Mouse (Mus musculus): Measurements from ENCODE around the gene Secisbp2l. TPM values are rescaled to one million over a fixed set of nuclear protein-coding genes. Genes with fewer than 3 reads are reported as not detected.

The Secisbp2l gene
- polyA plus RNA-seq, 1 experiment from 2014 or later = 22.4 TPM

DNA sequence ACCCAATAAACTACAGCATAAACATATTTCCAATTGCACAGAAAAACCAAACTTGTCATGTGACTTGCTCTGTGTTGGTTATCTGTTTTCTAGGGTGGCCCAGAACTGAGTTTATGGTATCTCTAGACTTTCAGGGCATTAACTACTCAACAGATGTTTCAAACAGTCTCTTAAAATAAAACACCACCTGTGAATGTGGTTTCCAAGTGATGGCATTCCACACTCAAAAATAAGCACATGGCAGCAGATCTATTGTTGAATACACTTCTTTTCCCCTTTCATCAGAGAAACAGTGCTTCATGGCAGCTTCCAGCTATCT lies 46.7 kb downstream of the Secisbp2l start:
- Histone ChIP-seq H3K27me3 (no peaks in the 10 kb centered on the region), H3K36me3 (peaks cover 26% of the 10 kb centered on the region), H3K9ac (replicated peaks) (no peak overlapping the region), H3K9me3 (no peaks in the 10 kb centered on the region), H3K4me1 (replicated peaks) (peaks cover 16% of the 10 kb centered on the region), H3K27ac (no peak overlapping the region), H3K4me2 (no peak overlapping the region), H3K4me3 (replicated peaks) (no peak overlapping the region)
- no peak for ATAC-seq (ENCODE audit: insufficient number of reproducible peaks, insufficient read depth, low FRiP score, low TSS enrichment, low read depth)

DNA sequence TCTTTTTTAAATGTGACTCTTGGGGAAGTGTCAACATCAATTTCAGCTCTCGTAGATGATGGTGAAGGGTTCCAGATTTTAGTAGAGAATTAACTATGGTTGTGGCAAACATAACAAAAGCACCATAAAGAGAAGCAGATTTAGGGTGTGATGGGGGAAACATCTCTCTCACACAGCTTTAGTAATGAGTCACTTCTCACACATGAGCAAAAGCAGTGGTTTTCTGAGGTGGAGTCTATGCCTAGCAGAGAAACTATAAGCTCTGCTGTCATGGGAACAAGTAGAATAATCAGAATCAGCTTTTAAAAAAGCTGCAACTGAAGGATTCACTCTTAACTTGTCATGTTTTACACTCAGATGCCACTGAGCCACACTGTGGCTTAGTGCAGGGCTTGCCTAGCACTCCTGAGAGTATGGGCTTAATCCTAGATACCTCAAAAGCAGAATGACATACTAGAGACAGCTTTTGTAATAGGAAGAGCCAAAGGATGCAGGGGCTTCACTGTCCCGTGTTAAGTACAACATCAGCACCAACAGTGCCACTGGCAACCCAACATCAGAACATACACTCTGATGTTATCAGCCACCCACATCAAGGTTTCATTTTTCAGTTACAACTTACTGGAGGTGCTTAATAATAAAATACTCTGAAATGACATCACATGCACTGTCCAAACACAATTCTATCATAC lies 47.2 kb downstream of the Secisbp2l start:
- Histone ChIP-seq H3K4me2 (no peak overlapping the region), H3K4me1 (replicated peaks) (peaks cover 16% of the 10 kb centered on the region), H3K9me3 (no peaks in the 10 kb centered on the region), H3K27me3 (no peaks in the 10 kb centered on the region), H3K36me3 (peaks cover 21% of the 10 kb centered on the region), H3K27ac (no peak overlapping the region), H3K9ac (replicated peaks) (no peak overlapping the region), H3K4me3 (replicated peaks) (no peak overlapping the region)
- no peak for ATAC-seq (ENCODE audit: insufficient number of reproducible peaks, insufficient read depth, low FRiP score, low TSS enrichment, low read depth)
- WGBS = 66% methylated on average over 2 of the region's 2 CpGs

DNA sequence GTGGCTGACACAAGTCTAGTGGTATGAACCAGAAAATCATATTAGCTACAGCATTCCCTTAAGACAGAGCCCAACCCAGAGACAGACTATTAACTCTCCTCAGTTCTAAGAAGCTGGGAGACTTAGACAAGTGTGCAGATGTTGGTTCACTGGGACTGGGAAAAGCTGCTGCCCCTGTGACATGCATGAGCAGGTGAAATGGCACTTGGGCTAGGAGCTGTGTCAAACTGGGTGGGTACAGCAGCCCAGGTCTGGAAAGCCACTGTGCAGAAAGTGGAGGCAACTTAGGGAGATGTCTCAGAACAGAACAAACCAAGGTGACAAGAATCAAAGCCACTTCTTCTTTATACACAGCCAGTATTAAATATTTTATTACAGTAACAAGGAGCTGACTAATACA lies 47.9 kb downstream of the Secisbp2l start:
- no peak overlapping the region for H3K27ac ChIP-seq
- ATAC-seq (ENCODE audit: insufficient number of reproducible peaks, insufficient read depth, low FRiP score, low TSS enrichment, low read depth) = no peak
- no peaks in the 10 kb centered on the region for H3K27me3 ChIP-seq
- peaks cover 15% of the 10 kb centered on the region for H3K36me3 ChIP-seq
- H3K9me3 ChIP-seq = no peaks in the 10 kb centered on the region
- no peak overlapping the region for H3K9ac ChIP-seq (replicated peaks)
- H3K4me1 ChIP-seq (replicated peaks) = peaks cover 16% of the 10 kb centered on the region
- H3K4me3 ChIP-seq (replicated peaks) = no peak overlapping the region
- H3K4me2 ChIP-seq = no peak overlapping the region

DNA sequence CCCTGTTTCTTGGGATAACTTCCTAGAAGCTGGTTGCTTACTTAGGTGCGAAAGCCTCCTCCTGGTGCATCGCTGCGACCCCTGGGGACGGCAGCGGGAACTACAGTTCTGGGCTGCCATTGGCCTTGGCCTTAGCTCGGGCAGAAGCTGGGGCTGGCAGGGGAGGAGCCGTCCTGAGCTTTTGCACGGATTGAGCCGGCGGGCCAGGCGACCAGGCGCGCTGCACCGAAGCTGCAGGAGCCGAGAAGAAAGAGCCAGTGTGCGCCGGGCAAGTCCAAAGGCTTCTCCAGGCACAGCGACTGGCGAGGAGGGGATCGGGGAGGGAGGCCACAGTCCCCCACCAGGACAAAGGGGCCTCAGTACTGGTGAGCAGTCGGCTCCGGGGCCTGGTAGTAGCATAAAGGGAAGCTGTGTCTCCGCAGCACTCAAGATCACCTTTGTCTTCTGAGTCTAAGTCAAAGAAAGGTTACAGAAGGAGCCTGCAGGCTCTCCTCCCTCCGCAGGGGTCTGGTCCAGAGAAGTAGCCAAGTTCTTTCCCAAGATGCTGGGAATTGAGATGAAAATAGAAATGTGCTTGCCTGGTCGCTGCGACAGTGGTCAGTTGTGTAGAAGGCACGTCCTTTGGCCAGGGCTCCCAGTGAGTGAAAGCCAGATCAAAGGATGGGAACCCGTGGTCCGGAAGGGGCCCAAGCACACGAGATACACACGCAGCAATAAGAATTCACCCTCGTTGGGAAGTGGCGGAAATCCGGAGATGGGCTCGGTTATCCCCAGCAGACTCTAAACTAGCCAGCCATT lies 50.7 kb downstream of the Secisbp2l start:
- WGBS = 6% methylated on average over 35 of the region's 35 CpGs
- peak overlapping the region; percentile 45 for H3K4me3 ChIP-seq (replicated peaks)
- peak overlapping the region; percentile 60 for H3K4me2 ChIP-seq
- H3K27ac ChIP-seq = peak overlapping the region; percentile 91
- H3K9me3 ChIP-seq = no peaks in the 10 kb centered on the region
- peaks cover 16% of the 10 kb centered on the region for H3K4me1 ChIP-seq (replicated peaks)
- peak overlapping the region; percentile 74 for H3K9ac ChIP-seq (replicated peaks)
- H3K36me3 ChIP-seq = no peaks in the 10 kb centered on the region
- 0 out of 2 replicates have a peak, but pooled peaks cover 4% of the 10 kb centered on the region for H3K27me3 ChIP-seq
- peak; percentile 92 for ATAC-seq (ENCODE audit: insufficient number of reproducible peaks, insufficient read depth, low FRiP score, low TSS enrichment, low read depth)

DNA sequence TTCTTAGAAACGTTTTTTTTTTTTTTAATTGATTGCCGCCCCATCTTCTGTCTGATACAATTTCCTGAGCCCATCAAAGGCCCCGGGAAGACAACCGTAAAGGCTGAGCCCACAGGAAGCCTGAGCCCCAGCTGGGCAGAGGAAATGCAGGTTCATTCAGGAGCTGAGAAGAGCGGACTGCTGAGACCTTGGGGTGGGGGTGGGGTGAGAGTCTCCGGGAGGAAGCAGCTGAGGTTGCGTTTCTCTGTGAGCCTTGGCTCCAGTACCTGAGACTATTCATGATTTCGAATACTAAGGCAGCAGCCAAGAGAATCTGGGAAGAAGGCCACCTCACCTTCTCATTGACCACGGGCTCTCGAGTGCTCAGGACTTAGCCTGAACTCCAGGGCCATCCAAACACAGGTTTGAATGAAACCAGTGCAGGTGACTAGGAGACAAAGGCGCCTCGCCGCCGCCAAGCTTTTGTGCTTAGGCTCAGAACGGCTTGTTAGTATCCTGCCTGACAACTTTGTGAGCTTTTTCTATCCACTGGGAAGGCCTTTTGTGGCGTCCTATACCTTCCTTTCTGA lies 58.0 kb downstream of the Secisbp2l start:
- Histone ChIP-seq H3K9ac (replicated peaks) (no peak overlapping the region), H3K4me3 (replicated peaks) (peak overlapping the region; percentile 55), H3K36me3 (no peaks in the 10 kb centered on the region), H3K4me2 (peak overlapping the region; percentile 100), H3K4me1 (replicated peaks) (peaks cover 14% of the 10 kb centered on the region), H3K9me3 (no peaks in the 10 kb centered on the region), H3K27ac (no peak overlapping the region), H3K27me3 (peaks cover 45% of the 10 kb centered on the region)
- 2% methylated on average over 16 of the region's 16 CpGs for WGBS
- ATAC-seq (ENCODE audit: insufficient number of reproducible peaks, insufficient read depth, low FRiP score, low TSS enrichment, low read depth) = no peak

DNA sequence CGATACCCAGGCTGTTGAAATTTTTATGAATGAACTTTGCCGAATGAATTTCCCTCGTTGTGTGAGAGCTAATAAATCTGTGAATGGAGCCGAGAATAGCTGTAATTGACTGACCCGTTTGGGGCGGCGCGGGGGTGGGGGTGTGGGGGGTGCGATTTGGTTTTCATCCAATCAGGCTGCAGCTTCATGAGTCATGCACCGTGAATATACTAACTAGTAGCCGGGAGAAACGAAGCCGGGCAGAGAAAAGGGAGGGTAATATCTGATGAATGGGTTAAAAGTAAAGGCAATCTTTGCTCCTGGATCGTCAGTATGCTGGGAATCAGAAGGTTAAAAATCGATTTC lies 58.6 kb downstream of the Secisbp2l start, which contains the start of gene Shc4:
TSS of gene Shc4 (minus strand) at position 63 of the 345 bp plus-strand sequence.
- H3K27me3 ChIP-seq = peaks cover 46% of the 10 kb centered on the region
- no peaks in the 10 kb centered on the region for H3K9me3 ChIP-seq
- peak; percentile 62 for ATAC-seq (ENCODE audit: insufficient number of reproducible peaks, insufficient read depth, low FRiP score, low TSS enrichment, low read depth)
- H3K27ac ChIP-seq = no peak within 1 kb of the TSS; the same call in 1 of the 2 replicates
- H3K4me3 ChIP-seq (replicated peaks) = peak within 1 kb of the TSS; percentile 55
- WGBS = under 1% methylated on average over 15 of the region's 15 CpGs
- peak within 1 kb of the TSS; percentile 100 for H3K4me2 ChIP-seq
- H3K36me3 ChIP-seq = no peaks in the 10 kb centered on the region
- peaks cover 14% of the 10 kb centered on the region for H3K4me1 ChIP-seq (replicated peaks)
- peak within 1 kb of the TSS; percentile 55 for H3K9ac ChIP-seq (replicated peaks)

DNA sequence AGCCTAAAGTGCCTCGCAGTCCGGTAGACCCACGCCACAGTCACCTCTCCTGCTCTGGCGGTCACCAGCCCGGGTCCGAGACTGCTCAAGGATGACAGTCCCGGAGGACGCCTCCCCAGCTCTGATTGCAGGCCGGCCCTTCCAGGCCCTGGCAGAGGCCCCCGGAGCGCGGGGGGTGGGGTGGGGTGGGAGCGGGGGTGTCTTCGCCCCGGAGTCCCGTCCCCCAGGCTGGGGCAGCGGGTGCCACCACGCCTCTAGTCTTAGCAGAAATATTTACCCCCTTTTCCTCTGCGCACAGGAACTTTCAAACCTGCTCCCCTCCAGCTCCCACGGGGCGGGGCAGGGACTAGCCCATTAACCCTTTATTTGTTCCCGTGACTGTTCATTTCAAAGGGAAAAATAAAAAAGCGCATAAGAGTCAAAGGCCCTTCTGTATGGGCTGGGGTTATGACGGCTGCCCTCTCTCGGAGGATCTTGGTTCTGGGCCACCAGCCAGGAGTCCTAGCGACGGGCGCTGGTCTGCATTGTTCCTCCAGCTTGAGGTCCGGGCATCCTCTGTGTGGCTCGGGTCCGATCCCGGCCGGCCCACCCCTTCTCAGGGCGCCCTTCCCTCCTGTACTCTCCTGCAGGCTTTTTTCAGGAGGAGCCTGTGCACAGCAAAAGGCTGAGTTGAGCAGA lies 59.1 kb downstream of the Secisbp2l start:
- WGBS = under 1% methylated on average over 34 of the region's 34 CpGs
- peak overlapping the region; percentile 55 for H3K4me3 ChIP-seq (replicated peaks)
- H3K4me2 ChIP-seq = peak overlapping the region; percentile 100
- no peaks in the 10 kb centered on the region for H3K9me3 ChIP-seq
- ATAC-seq (ENCODE audit: insufficient number of reproducible peaks, insufficient read depth, low FRiP score, low TSS enrichment, low read depth) = peak; percentile 74
- peaks cover 46% of the 10 kb centered on the region for H3K27me3 ChIP-seq
- H3K4me1 ChIP-seq (replicated peaks) = peaks cover 14% of the 10 kb centered on the region
- H3K27ac ChIP-seq = no peak overlapping the region; the same call in 1 of the 2 replicates
- no peaks in the 10 kb centered on the region for H3K36me3 ChIP-seq
- H3K9ac ChIP-seq (replicated peaks) = peak overlapping the region; percentile 55

DNA sequence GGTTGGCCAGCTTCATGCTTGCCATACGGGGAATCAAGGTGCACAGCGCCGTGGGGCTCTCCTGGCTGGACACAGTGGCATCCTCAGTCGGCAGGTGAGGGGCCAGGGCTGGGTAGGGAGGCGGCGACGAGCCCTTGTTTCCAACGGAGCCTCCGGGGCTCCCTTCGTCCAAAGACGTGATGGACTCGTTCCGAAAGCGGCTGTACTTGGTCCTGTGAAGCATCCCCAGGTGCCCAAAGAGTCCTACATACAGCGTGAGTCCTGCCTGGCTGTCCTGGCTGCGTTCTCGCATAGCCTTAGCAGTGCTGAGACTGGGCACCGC lies 59.6 kb downstream of the Secisbp2l start:
- H3K4me3 ChIP-seq (replicated peaks) = peak overlapping the region; percentile 55
- WGBS = under 1% methylated on average over 18 of the region's 18 CpGs
- peak overlapping the region; percentile 100 for H3K4me2 ChIP-seq
- H3K4me1 ChIP-seq (replicated peaks) = peaks cover 14% of the 10 kb centered on the region
- peak overlapping the region; percentile 55 for H3K9ac ChIP-seq (replicated peaks)
- no peaks in the 10 kb centered on the region for H3K36me3 ChIP-seq
- no peaks in the 10 kb centered on the region for H3K9me3 ChIP-seq
- peak; percentile 39; the same call in 1 of the 2 replicates for ATAC-seq (ENCODE audit: insufficient number of reproducible peaks, insufficient read depth, low FRiP score, low TSS enrichment, low read depth)
- peaks cover 43% of the 10 kb centered on the region for H3K27me3 ChIP-seq
- no peak overlapping the region for H3K27ac ChIP-seq

DNA sequence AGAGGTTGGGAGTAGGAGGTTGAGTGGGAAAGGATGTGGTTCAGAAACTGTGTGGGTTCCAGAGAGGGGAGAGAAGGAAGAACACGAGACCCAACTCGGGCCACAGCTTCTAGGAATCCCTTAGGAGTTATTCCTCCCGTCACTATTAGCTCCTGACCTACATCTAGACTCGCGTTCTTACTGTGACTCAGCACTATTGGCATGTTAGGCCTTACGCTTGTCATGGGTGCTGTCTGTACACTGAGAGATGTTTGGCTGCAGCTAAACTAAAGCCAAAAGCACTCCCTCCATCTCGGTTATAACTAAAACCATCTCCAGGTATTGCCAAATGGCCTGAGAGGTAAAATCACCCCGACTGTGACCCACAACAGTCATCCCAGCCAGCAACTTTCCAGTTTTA lies 66.1 kb downstream of the Secisbp2l start:
- Histone ChIP-seq H3K4me2 (no peak overlapping the region), H3K27ac (no peak overlapping the region), H3K4me3 (replicated peaks) (no peak overlapping the region), H3K27me3 (peaks cover 11% of the 10 kb centered on the region), H3K9ac (replicated peaks) (no peak overlapping the region), H3K36me3 (no peaks in the 10 kb centered on the region), H3K4me1 (replicated peaks) (no peaks in the 10 kb centered on the region), H3K9me3 (no peaks in the 10 kb centered on the region)
- no peak for ATAC-seq (ENCODE audit: insufficient number of reproducible peaks, insufficient read depth, low FRiP score, low TSS enrichment, low read depth)
- WGBS = 85% methylated on average over 8 of the region's 8 CpGs

DNA sequence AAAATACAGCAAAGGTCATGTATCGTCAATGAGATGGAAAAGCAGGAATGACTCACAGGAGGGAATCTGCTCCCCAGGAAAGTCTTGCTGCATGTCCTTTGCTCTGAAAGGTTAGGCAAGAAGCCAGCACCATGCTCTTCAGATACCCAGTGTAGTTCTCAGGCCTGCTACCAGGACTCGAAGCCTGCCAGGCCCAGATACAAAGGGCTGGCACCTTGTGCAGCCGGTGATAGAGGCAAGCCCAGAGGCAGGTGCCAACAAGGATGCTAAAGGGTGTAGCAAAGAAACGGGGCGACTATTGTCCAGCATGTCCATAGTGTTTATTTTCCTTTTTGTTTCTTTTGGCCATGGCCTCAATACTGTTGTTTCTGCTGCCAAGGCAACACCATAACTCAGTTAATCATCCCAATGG lies 76.2 kb downstream of the Secisbp2l start:
- ATAC-seq (ENCODE audit: insufficient number of reproducible peaks, insufficient read depth, low FRiP score, low TSS enrichment, low read depth) = no peak
- Histone ChIP-seq H3K9me3 (no peaks in the 10 kb centered on the region), H3K27me3 (no peaks in the 10 kb centered on the region), H3K4me3 (replicated peaks) (no peak overlapping the region), H3K4me1 (replicated peaks) (no peaks in the 10 kb centered on the region), H3K4me2 (no peak overlapping the region), H3K9ac (replicated peaks) (no peak overlapping the region), H3K27ac (no peak overlapping the region), H3K36me3 (no peaks in the 10 kb centered on the region)
- 94% methylated on average over 5 of the region's 5 CpGs for WGBS

DNA sequence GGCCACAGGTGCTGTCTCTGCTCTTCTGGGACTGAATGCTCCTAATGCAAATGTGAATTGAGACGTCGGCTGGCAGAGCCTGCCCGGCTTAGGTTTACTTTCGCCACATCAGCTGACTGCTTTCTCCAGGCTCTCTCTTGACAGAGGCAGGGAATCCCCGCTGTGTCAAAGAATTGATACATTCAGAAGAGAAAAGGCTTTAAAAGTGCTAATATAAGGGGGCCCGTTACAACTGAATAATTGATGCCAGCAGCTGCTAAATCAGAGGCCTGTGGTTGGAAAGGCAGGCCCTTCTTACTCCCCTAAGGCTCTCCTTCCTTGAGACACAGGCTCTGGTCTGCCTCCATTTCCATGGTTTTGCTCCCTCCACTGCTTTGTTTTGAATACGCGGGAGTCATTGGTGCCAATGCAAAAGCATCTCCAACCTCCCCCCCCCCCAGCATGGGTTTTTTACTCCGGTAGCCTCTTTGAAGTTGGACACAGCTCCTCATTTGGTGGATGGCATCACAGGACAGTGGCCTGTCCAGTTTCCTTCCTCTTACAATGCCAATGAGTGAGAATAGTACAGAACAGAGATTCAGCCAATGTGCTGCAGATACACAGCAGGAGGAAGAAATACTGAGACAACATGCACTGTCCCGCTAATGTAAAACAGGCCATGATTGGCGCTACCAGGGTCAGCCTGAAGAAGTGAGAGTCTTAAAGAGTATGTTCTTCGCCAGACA lies 77.6 kb downstream of the Secisbp2l start:
- ATAC-seq (ENCODE audit: insufficient number of reproducible peaks, insufficient read depth, low FRiP score, low TSS enrichment, low read depth) = no peak
- H3K9ac ChIP-seq (replicated peaks) = no peak overlapping the region
- WGBS = 49% methylated on average over 12 of the region's 12 CpGs
- H3K4me1 ChIP-seq (replicated peaks) = no peaks in the 10 kb centered on the region
- H3K4me2 ChIP-seq = no peak overlapping the region
- H3K27ac ChIP-seq = no peak overlapping the region
- no peaks in the 10 kb centered on the region for H3K36me3 ChIP-seq
- H3K27me3 ChIP-seq = no peaks in the 10 kb centered on the region
- H3K9me3 ChIP-seq = no peaks in the 10 kb centered on the region
- H3K4me3 ChIP-seq (replicated peaks) = no peak overlapping the region

Measured in limb, embryonic 12.5 days (tissue).